Mouse (Mus musculus): Measurements from ENCODE around the gene Elf4.

The Elf4 gene

GRCm38 (mm10) chrX:48365836-48366577 lies 96.9 kb downstream of the Elf4 start:
- no peak for DNase-seq (ENCODE audit: low read depth)

All from fibroblast of lung, adult 2 months (primary cell).